ENCODE assay signal across 19 mouse cellular contexts in the genomic region with DNA sequence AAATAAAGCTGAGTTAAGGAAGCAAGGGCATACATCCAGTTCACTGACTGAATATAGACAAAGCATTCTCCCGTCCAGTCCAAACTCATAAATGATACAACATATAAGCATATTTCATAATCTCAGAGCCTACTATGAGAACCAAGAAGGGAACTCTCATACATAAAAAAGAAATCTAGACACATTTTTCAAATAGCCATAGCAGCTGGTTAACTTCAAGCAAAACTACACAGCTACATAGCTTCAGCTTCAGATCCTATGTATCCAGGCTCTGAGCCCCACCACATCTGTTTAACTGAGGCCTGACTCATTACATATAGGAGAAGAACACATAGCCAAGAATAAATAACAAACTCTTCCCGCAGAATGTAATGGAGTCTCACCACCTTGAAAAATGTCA. TPM values are rescaled to one million over a fixed set of nuclear protein-coding genes. Genes with fewer than 3 reads are reported as not detected.
"Had no signal": no experiment of that assay in that cellular context is flagged by ENCODE, and none has a peak within 500 bp of the region (broad histone marks: within the 10 kb centered on the region; RNA-seq: fewer than 3 reads in every experiment).

No protein-coding gene starts in this region.

- H3K36me3 ChIP-seq: liver, embryonic 13.5 days; liver, embryonic 15.5 days; midbrain, embryonic 13.5 days; midbrain, embryonic 15.5 days; neural tube, embryonic 12.5 days; stomach, embryonic 15.5 days had no signal

- H3K27me3 ChIP-seq: liver, embryonic 13.5 days; liver, embryonic 15.5 days; megakaryocyte, embryonic 14.5 days; midbrain, embryonic 13.5 days; midbrain, embryonic 15.5 days; neural tube, embryonic 12.5 days; stomach, embryonic 15.5 days had no signal

- H3K9ac ChIP-seq: liver, embryonic 13.5 days; liver, embryonic 15.5 days; liver, postnatal 0 days; midbrain, embryonic 13.5 days; midbrain, embryonic 15.5 days; neural tube, embryonic 12.5 days; stomach, embryonic 15.5 days had no signal

- H3K4me3 ChIP-seq: liver, embryonic 13.5 days; liver, embryonic 15.5 days; megakaryocyte, embryonic 14.5 days; midbrain, embryonic 13.5 days; midbrain, embryonic 15.5 days; neural tube, embryonic 12.5 days; stomach, embryonic 15.5 days had no signal

- H3K9me3 ChIP-seq: liver, embryonic 13.5 days; liver, embryonic 15.5 days; megakaryocyte, embryonic 14.5 days; midbrain, embryonic 13.5 days; midbrain, embryonic 15.5 days; neural tube, embryonic 12.5 days; stomach, embryonic 15.5 days had no signal

- DNase-seq: liver; liver, embryonic 13.5 days; liver, postnatal 0 days; right cerebral cortex, postnatal 14 days; thymus, adult 2 months; thymus, postnatal 25 days; thymus, postnatal 4 days had no signal

- H3K4me2 ChIP-seq: liver, embryonic 11.5 days; liver, embryonic 13.5 days; liver, embryonic 15.5 days; midbrain, embryonic 11.5 days; midbrain, embryonic 13.5 days; midbrain, embryonic 15.5 days; neural tube, embryonic 12.5 days; stomach, embryonic 15.5 days had no signal

- ATAC-seq: liver, postnatal 0 days; midbrain, embryonic 13.5 days; midbrain, embryonic 15.5 days had no signal

- H3K4me1 ChIP-seq: liver, embryonic 15.5 days; midbrain, embryonic 13.5 days; midbrain, embryonic 15.5 days; neural tube, embryonic 12.5 days; stomach, embryonic 15.5 days had no signal

- H3K27ac ChIP-seq: liver, embryonic 13.5 days; liver, embryonic 15.5 days; macrophage; midbrain, embryonic 13.5 days; midbrain, embryonic 15.5 days; neural tube, embryonic 12.5 days; stomach, embryonic 15.5 days had no signal

RNA-seq across cellular contexts. Expression of a gene that starts 53.8 kb away (rescaled TPM):
- polyA plus RNA-seq: liver, embryonic 11.5 days; liver, embryonic 15.5 days; liver, postnatal 0 days; macrophage; midbrain, embryonic 13.5 days; midbrain, postnatal 0 days; neural tube, embryonic 12.5 days; neural tube, embryonic 14.5 days; testis, adult 2 months had no signal
